Mouse (Mus musculus): ENCODE data around the gene Mapkapk3. TPM values are rescaled to one million over a fixed set of nuclear protein-coding genes. Genes with fewer than 3 reads are reported as not detected.
"Not testable (repeated sequence)": the region's sequence is repeated elsewhere in the genome, so short reads cannot be mapped to it uniquely, and the experiment has no call there.

The Mapkapk3 gene
- polyA plus RNA-seq, 1 experiment from 2014 or later, result 4.8 TPM

DNA sequence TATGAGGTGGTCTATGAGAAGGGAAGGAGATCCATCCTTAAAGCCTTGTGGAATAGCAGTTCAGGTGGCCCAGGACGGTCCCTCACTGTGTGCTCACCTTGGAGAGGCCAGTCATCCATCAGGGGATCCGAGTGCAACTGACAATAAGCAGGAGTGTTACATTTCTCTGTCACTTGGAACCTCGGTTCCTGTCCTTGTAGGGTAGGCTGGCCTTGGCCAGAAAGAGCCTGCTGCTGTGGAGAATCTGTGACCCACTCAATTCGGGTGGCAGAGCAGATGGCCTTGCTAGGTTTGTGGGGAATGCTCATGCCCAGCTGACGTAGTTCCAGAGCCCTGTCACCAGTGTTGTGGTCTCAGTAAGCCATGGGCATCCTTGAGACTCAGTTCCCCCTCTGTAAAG, 19.9 kb upstream of the Mapkapk3 start:
- Histone ChIP-seq H3K9ac (ENCODE audit: low read length) (no peak overlapping the region), H3K4me3 (ENCODE audit: low read depth, low read length) (no peak overlapping the region), H3K9me3 (ENCODE audit: control insufficient read depth, low read length) (no peaks in the 10 kb centered on the region), H3K4me1 (ENCODE audit: control insufficient read depth, insufficient read depth, low read length) (no peaks in the 10 kb centered on the region), H3K36me3 (ENCODE audit: control insufficient read depth, insufficient read depth, low read length) (no peaks in the 10 kb centered on the region), H3K27me3 (ENCODE audit: control insufficient read depth, insufficient read depth, low read length) (no peaks in the 10 kb centered on the region), H3K27ac (ENCODE audit: low read depth, low read length) (no peak overlapping the region), H3K4me2 (ENCODE audit: low read depth) (no peak overlapping the region)
- ATAC-seq (ENCODE audit: insufficient read depth, low FRiP score, low TSS enrichment) (no peak), DNase-seq (ENCODE audit: low spot score) (no peak)
- 72% methylated on average over 5 of the region's 5 CpGs for WGBS

DNA sequence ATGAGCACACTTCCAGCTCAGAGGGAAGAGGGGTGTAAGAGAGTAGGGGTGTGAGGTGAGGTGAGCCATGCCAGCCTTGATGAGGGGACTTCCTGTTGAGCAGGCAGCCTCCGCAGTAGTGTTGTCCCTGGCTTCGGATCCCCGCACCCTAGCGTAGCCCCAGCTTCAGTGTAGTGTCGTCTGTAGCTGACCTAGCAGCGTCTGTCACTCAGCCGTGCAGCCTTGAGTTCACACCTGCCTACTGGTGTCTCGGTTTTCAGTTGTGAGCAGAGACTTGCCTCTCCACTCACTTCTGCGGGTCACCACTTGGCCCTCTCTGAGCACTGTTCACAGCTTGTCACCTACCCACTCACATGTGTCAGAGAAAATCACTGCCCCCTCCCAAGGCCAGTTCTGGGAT, 19.5 kb upstream of the Mapkapk3 start:
- Histone ChIP-seq H3K9ac (ENCODE audit: low read length) (no peak overlapping the region), H3K27me3 (ENCODE audit: control insufficient read depth, insufficient read depth, low read length) (no peaks in the 10 kb centered on the region), H3K36me3 (ENCODE audit: control insufficient read depth, insufficient read depth, low read length) (no peaks in the 10 kb centered on the region), H3K27ac (ENCODE audit: low read depth, low read length) (no peak overlapping the region), H3K4me3 (ENCODE audit: low read depth, low read length) (no peak overlapping the region), H3K4me1 (ENCODE audit: control insufficient read depth, insufficient read depth, low read length) (no peaks in the 10 kb centered on the region), H3K4me2 (ENCODE audit: low read depth) (no peak overlapping the region), H3K9me3 (ENCODE audit: control insufficient read depth, low read length) (no peaks in the 10 kb centered on the region)
- DNase-seq (ENCODE audit: low spot score), result no peak
- ATAC-seq (ENCODE audit: insufficient read depth, low FRiP score, low TSS enrichment), result no peak
- WGBS, result 77% methylated on average over 9 of the region's 9 CpGs

DNA sequence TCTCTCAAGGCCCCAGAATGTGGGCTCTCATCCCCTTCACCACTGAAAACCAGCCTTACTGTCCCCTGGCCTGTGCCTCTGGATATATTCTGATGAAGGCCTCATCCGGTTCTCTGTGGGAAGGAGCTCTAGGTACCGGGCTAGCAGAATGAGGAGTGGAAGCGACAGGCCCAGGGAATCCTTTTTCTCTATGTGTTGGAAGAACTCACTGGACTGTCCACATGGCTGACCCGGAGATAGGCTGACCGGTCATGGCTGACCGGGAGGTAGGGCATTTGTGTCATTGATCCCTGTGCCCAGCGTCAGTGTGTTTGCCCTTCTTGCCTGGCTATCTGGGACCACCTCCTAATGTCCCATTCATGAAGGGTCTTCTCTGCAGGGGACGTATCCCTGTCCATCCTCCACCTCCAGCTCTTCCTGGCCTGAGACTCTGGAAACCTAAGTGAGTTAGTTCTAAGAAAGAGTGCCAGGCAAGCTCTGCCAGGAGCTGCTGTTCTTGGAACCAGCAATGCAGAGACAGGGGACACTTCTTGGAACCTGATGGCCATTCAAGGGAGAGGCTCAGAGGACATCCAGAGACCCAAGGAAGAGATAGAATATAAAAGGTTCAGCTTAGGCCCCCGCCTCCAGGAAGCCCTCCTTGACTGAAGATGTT, 18.8 kb upstream of the Mapkapk3 start:
- no peak for ATAC-seq (ENCODE audit: insufficient read depth, low FRiP score, low TSS enrichment)
- Histone ChIP-seq H3K4me3 (ENCODE audit: low read depth, low read length) (no peak overlapping the region), H3K9ac (ENCODE audit: low read length) (no peak overlapping the region), H3K4me1 (ENCODE audit: control insufficient read depth, insufficient read depth, low read length) (no peaks in the 10 kb centered on the region), H3K4me2 (ENCODE audit: low read depth) (no peak overlapping the region), H3K9me3 (ENCODE audit: control insufficient read depth, low read length) (no peaks in the 10 kb centered on the region), H3K27ac (ENCODE audit: low read depth, low read length) (no peak overlapping the region), H3K36me3 (ENCODE audit: control insufficient read depth, insufficient read depth, low read length) (no peaks in the 10 kb centered on the region), H3K27me3 (ENCODE audit: control insufficient read depth, insufficient read depth, low read length) (no peaks in the 10 kb centered on the region)
- no peak for DNase-seq (ENCODE audit: low spot score)
- 94% methylated on average over 9 of the region's 9 CpGs for WGBS

DNA sequence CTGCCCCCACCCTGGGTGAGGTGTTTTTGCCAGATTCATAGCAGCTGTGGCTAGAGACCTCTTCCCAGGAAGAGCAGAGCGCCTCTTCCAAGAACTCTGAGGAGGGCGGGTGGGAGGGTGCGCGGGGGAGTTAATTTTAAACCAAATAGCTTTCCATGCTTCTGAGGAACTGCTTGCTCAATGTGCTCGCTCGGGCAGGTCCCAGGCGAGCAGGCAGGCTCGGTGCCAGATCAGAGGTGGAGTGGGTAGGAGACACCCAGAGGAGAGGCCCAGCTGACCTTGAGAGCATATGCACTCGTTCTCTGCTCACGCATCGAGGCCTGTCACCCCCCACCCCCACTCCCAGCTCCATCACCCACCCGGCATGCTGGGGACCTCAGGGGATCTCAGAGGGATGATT, 18.2 kb upstream of the Mapkapk3 start:
- Histone ChIP-seq H3K9me3 (ENCODE audit: control insufficient read depth, low read length) (no peaks in the 10 kb centered on the region), H3K36me3 (ENCODE audit: control insufficient read depth, insufficient read depth, low read length) (no peaks in the 10 kb centered on the region), H3K4me2 (ENCODE audit: low read depth) (no peak overlapping the region), H3K4me3 (ENCODE audit: low read depth, low read length) (no peak overlapping the region), H3K4me1 (ENCODE audit: control insufficient read depth, insufficient read depth, low read length) (no peaks in the 10 kb centered on the region), H3K27me3 (ENCODE audit: control insufficient read depth, insufficient read depth, low read length) (no peaks in the 10 kb centered on the region), H3K9ac (ENCODE audit: low read length) (no peak overlapping the region), H3K27ac (ENCODE audit: low read depth, low read length) (no peak overlapping the region)
- 77% methylated on average over 12 of the region's 12 CpGs for WGBS
- ATAC-seq (ENCODE audit: insufficient read depth, low FRiP score, low TSS enrichment) (no peak), DNase-seq (ENCODE audit: low spot score) (no peak)

DNA sequence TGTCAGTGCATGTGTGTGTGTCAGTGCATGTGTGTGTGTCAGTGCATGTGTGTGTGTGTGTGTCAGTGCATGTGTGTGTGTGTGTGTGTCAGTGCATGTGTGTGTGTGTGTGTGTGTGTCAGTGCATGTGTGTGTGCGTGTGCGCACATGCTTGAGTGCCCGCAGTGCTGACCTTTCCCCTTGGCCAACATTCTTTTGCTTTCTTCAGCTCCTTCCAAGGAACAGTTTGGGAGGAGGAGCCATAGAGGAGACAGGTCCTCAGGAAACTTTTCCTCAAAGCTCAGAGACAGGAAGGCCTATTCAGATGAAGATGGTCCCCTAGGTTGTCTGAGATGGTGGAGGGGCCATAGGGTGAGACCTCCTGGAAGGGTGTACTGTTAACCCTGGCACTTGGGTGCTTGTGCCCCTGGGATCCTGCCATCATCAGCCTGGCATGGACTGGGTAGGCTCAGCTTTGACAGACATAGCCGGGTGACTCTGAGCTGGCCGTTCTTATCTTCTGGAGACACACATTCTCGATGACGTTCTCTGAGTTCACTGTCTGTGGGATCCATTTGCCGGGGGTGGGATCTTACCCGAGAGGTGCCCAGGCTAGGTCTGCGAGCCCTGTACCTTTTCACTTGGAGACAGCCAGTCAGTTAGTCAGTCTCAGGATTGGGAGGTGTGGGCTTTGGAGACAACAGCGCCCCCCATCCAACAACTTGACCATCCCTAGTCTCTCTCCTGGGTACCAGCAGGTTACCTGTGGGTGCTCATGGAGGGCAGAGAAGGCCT, 17.6 kb upstream of the Mapkapk3 start:
- Histone ChIP-seq H3K36me3 (ENCODE audit: control insufficient read depth, insufficient read depth, low read length) (no peaks in the 10 kb centered on the region), H3K4me2 (ENCODE audit: low read depth) (no peak overlapping the region), H3K27ac (ENCODE audit: low read depth, low read length) (no peak overlapping the region), H3K27me3 (ENCODE audit: control insufficient read depth, insufficient read depth, low read length) (no peaks in the 10 kb centered on the region), H3K4me3 (ENCODE audit: low read depth, low read length) (no peak overlapping the region), H3K4me1 (ENCODE audit: control insufficient read depth, insufficient read depth, low read length) (no peaks in the 10 kb centered on the region), H3K9me3 (ENCODE audit: control insufficient read depth, low read length) (no peaks in the 10 kb centered on the region), H3K9ac (ENCODE audit: low read length) (no peak overlapping the region)
- DNase-seq (ENCODE audit: low spot score) (no peak), ATAC-seq (ENCODE audit: insufficient read depth, low FRiP score, low TSS enrichment) (no peak)
- WGBS, result 94% methylated on average over 11 of the region's 11 CpGs

DNA sequence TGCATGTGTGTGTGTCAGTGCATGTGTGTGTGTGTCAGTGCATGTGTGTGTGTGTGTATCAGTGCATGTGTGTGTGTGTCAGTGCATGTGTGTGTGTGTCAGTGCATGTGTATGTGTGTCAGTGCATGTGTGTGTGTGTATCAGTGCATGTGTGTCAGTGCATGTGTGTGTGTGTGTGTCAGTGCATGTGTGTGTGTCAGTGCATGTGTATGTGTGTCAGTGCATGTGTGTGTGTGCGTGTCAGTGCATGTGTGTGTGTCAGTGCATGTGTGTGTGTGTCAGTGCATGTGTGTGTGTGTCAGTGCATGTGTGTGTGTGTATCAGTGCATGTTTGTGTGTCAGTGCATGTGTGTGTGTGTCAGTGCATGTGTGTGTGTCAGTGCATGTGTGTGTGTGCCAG, 17.0 kb upstream of the Mapkapk3 start:
- not testable (repeated sequence) for H3K36me3 ChIP-seq (ENCODE audit: control insufficient read depth, insufficient read depth, low read length); H3K4me1 ChIP-seq (ENCODE audit: control insufficient read depth, insufficient read depth, low read length); H3K27me3 ChIP-seq (ENCODE audit: control insufficient read depth, insufficient read depth, low read length); H3K9ac ChIP-seq (ENCODE audit: low read length); H3K9me3 ChIP-seq (ENCODE audit: control insufficient read depth, low read length); H3K4me3 ChIP-seq (ENCODE audit: low read depth, low read length); DNase-seq (ENCODE audit: low spot score); ATAC-seq (ENCODE audit: insufficient read depth, low FRiP score, low TSS enrichment); H3K4me2 ChIP-seq (ENCODE audit: low read depth); H3K27ac ChIP-seq (ENCODE audit: low read depth, low read length)
- WGBS, result 100% methylated on average over 1 of the region's 1 CpGs

DNA sequence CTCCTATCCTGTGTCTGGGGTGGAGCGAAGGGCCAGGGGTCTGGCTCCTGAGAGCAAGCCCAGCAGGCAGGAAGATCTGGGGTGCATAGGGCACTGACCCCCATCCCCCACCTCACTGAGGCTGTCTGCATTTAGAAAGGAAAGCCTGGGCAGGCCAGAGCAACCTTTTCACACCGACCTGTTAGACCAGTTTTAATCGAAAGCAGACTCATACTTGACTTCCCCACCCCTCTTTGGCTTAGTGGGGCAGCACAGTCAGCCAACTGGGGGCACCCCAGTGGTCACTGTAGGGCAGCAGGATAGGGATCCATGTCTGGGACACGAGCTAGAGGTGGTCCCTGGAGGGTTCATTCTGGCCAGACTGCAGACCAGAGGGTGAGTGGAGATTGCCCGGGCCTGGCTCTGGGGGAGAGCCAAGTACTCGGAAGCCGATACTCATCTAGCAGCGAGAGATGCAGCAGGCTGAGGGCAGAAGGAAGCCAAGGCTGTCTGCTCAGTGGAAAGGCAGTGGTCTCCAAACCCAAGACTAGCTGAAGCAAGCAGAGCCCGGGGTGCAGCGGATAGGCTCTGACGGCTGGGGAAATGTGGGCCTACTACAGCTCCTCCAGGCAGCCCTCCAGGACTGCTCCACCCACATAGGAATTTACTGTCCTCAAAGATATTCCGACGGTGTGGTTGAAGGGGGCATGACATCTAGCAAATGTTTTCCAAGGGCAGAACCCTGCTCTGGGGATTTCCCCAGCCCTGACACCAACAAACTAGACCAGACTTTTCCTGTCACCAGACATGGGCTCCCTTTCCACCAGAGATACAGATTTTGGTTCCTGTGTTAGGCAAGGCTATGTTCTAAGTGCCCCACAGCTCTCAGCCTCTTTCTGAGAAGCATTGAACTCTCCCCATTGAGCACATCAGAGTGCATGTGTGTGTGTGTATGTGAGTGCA, 16.2 kb upstream of the Mapkapk3 start:
- 68% methylated on average over 13 of the region's 13 CpGs for WGBS
- DNase-seq (ENCODE audit: low spot score), result no peak
- no peak overlapping the region for H3K4me3 ChIP-seq (ENCODE audit: low read depth, low read length)
- ATAC-seq (ENCODE audit: insufficient read depth, low FRiP score, low TSS enrichment), result no peak
- no peaks in the 10 kb centered on the region for H3K4me1 ChIP-seq (ENCODE audit: control insufficient read depth, insufficient read depth, low read length)
- no peaks in the 10 kb centered on the region for H3K9me3 ChIP-seq (ENCODE audit: control insufficient read depth, low read length)
- H3K36me3 ChIP-seq (ENCODE audit: control insufficient read depth, insufficient read depth, low read length), result no peaks in the 10 kb centered on the region
- H3K27me3 ChIP-seq (ENCODE audit: control insufficient read depth, insufficient read depth, low read length), result no peaks in the 10 kb centered on the region
- no peak overlapping the region for H3K9ac ChIP-seq (ENCODE audit: low read length)
- no peak overlapping the region for H3K27ac ChIP-seq (ENCODE audit: low read depth, low read length)
- H3K4me2 ChIP-seq (ENCODE audit: low read depth), result no peak overlapping the region

DNA sequence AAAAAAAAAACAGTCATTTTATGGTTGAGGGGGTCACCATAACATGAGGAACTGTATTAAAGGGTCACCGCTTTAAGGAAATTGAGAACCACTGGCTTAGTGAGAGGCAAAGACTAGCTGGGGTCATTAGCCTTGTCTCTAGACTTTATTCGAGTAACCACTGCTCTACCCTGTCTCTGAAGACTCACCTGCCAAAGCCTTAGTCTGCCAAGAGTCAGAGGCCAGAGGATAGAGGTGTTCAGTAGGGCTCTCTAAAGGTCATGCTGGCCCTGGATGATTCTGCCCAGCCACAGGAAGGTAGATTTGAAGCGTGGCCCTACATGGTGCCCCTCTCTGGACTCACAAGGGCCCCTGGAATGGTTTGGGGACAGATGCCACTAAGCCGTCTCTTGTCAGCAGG, 15.3 kb upstream of the Mapkapk3 start:
- WGBS, result 89% methylated on average over 4 of the region's 4 CpGs
- H3K27ac ChIP-seq (ENCODE audit: low read depth, low read length), result no peak overlapping the region
- DNase-seq (ENCODE audit: low spot score), result no peak
- no peak overlapping the region for H3K4me3 ChIP-seq (ENCODE audit: low read depth, low read length)
- ATAC-seq (ENCODE audit: insufficient read depth, low FRiP score, low TSS enrichment), result no peak
- H3K27me3 ChIP-seq (ENCODE audit: control insufficient read depth, insufficient read depth, low read length), result no peaks in the 10 kb centered on the region
- H3K9ac ChIP-seq (ENCODE audit: low read length), result no peak overlapping the region
- H3K4me1 ChIP-seq (ENCODE audit: control insufficient read depth, insufficient read depth, low read length), result no peaks in the 10 kb centered on the region
- H3K9me3 ChIP-seq (ENCODE audit: control insufficient read depth, low read length), result no peaks in the 10 kb centered on the region
- no peaks in the 10 kb centered on the region for H3K36me3 ChIP-seq (ENCODE audit: control insufficient read depth, insufficient read depth, low read length)
- no peak overlapping the region for H3K4me2 ChIP-seq (ENCODE audit: low read depth)
